Mouse (Mus musculus): ENCODE measurements around the gene Gm572.

DNA sequence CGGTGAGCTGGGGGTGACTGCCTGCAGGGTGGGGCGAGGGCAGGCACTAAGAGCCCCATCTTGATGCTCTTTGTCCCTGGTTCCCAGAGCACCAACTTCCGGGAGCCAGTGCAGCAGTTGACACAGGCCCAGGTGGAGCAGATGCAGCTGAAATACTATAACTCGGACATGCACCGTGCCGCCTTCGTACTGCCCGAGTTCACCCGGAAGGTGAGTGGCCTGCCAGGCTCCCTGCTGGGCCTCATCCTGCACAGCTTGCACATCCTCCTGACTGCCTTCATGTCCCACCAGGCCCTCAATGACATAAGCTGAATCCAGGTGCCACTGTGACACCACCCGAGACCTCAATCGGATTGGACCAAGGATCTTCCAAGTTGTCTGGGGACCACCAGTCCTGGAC, 49.1 kb upstream of the Gm572 start:
- TF ChIP-seq CTCF (IDR thresholded peaks at IDR 0.05; ENCODE audit: borderline replicate concordance, insufficient read depth, low read depth, low read length): no peak
- no peak for TF ChIP-seq POLR2A (IDR thresholded peaks at IDR 0.05; ENCODE audit: borderline replicate concordance, insufficient read depth, low read length)
